Mouse (Mus musculus) limb, embryonic 14.5 days (tissue): ENCODE results near the gene Klhl18. TPM values are rescaled to one million over a fixed set of nuclear protein-coding genes. Genes with fewer than 3 reads are reported as not detected.
"Not testable (repeated sequence)": the region's sequence is repeated elsewhere in the genome, so short reads cannot be mapped to it uniquely, and the experiment has no call there.

Experiments
- ATAC-seq: fragments of 200-750 bp; cut with Nextera tagmentation; 2 replicates; pipeline ENCODE4 v1.8.0; 2017; ENCODE audit warnings: low read depth, moderate number of reproducible peaks, moderate TSS enrichment; ENCODE audit not compliant: low FRiP score
- DNase-seq: peaks from one replicate; pipeline ENCODE4 v3.0.0-alpha.2; 2015; ENCODE audit warnings: low spot score
- H3K27ac ChIP-seq: fragments of 300-500 bp; sonication (generic); replicated peaks from 2 replicates; pipeline ENCODE4 v1.5.1; 2014; ENCODE audit warnings: low read depth, mild to moderate bottlenecking, low read length, moderate library complexity, mixed read lengths
- H3K27me3 ChIP-seq: fragments of 300-500 bp; sonication (generic); 2 replicates; pipeline ENCODE4 v1.6.1; 2014; ENCODE audit warnings: low read length, mixed read lengths; ENCODE audit not compliant: control insufficient read depth, insufficient read depth
- H3K36me3 ChIP-seq: fragments of 300-500 bp; sonication (generic); 2 replicates; pipeline ENCODE4 v1.6.1; 2014; ENCODE audit warnings: mild to moderate bottlenecking, low read length, moderate library complexity, mixed read lengths; ENCODE audit not compliant: control insufficient read depth, insufficient read depth
- H3K4me1 ChIP-seq: fragments of 300-500 bp; sonication (generic); 2 replicates; pipeline ENCODE4 v1.6.1; 2014; ENCODE audit warnings: antibody characterized with exemption, low read length, mixed read lengths; ENCODE audit not compliant: control insufficient read depth, insufficient read depth
- H3K4me2 ChIP-seq: fragments of 300-500 bp; sonication (generic); replicated peaks from 2 replicates; pipeline ENCODE4 v1.6.1; 2014; ENCODE audit warnings: low read depth, mild to moderate bottlenecking, low read length, moderate library complexity; ENCODE audit not compliant: severe bottlenecking
- H3K4me3 ChIP-seq: fragments of 300-500 bp; sonication (generic); replicated peaks from 2 replicates; pipeline ENCODE4 v1.5.1; 2014; ENCODE audit warnings: low read length
- H3K9ac ChIP-seq: fragments of 300-500 bp; sonication (generic); 2 replicates; pipeline ENCODE4 v1.6.1; 2014; ENCODE audit warnings: mild to moderate bottlenecking, low read depth, low read length, moderate library complexity; ENCODE audit not compliant: severe bottlenecking
- H3K9me3 ChIP-seq: fragments of 300-500 bp; sonication (generic); 2 replicates; pipeline ENCODE4 v1.6.1; 2016; ENCODE audit warnings: low read length; ENCODE audit not compliant: control insufficient read depth
- POLR2A ChIP-seq: fragments of 200-500 bp; IDR thresholded peaks from 2 replicates; pipeline ENCODE4 v1.8.0; 2012; ENCODE audit warnings: inconsistent platforms, mild to moderate bottlenecking, moderate library complexity, borderline replicate concordance; ENCODE audit not compliant: insufficient read depth, insufficient read length; ENCODE audit errors: extremely low read depth
- WGBS: fragments of 180-500 bp; shearing (Covaris S2); extraction: QIAGEN DNeasy Blood & Tissue Kit; methylation state at CpG from one replicate; pipeline ENCODE4 v1.1.7; 2014; 5-methylcytosine and 5-hydroxymethylcytosine counted together
- polyA plus RNA-seq, 2 experiments: library from polyadenylated mRNA; depleted of rRNA in 1 of 2; stranded (reverse) in 1 of 2; unstranded in 1 of 2; fragments of >200 nt; fragmentation: Nextera tagmentation in 1 of 2; extraction: Ambion mirVana in 1 of 2; gene quantifications; 2 replicates each; pipeline versions ENCODE4 v1.2.1 to v1.2.3; 2012 to 2014

The Klhl18 gene
- polyA plus RNA-seq, 2 experiments = 11.0 to 21.0 TPM

DNA sequence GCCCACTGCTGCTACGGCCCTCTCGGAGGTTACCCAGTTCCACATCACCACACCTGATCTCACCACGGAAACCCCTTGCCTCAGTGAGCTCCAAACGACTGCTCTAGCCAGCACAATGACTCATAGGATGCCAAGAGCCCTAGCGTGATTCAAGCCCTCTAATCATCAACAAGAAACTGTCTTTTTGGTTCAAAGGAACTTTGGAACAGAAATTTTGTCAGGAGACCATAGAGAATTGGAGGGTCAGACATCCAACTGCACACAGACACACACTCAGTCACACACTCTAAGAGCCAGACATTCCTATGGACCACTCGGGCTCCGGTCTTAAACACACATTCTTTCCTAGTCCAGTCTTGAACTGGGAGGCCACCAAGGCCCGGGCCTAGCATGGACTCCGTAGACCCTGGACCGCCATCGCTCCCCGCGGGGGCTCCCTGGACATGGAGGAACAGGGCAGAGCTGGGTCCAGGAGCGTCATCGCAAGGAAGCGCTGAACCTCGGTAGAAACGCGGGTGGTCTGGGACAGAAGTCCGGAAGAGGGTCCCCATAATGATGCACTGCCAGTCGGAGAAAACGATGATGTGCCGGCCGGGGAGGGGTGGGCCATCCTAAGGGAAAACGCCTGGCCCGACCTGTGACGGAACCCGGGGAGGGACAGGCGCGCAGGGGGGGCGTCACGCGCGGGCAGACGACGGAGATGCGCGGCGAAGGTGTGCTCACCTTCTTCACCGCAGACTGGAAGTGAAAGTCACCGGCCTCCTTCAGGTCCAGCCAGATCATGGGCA, 69.0 kb downstream of the Klhl18 start:
- Histone ChIP-seq H3K27me3 (no peaks in the 10 kb centered on the region), H3K36me3 (peaks cover 11% of the 10 kb centered on the region), H3K4me2 (peak overlapping the region; percentile 83), H3K4me3 (peak overlapping the region; percentile 70), H3K4me1 (peaks cover 7% of the 10 kb centered on the region), H3K9me3 (no peaks in the 10 kb centered on the region), H3K27ac (peak overlapping the region; percentile 58), H3K9ac (peak overlapping the region; percentile 87)
- TF ChIP-seq POLR2A = no peak
- DNase-seq (no peak), ATAC-seq (peak; percentile 62)
- 1% methylated on average over 40 of the region's 41 CpGs for whole genome bisulfite sequencing

DNA sequence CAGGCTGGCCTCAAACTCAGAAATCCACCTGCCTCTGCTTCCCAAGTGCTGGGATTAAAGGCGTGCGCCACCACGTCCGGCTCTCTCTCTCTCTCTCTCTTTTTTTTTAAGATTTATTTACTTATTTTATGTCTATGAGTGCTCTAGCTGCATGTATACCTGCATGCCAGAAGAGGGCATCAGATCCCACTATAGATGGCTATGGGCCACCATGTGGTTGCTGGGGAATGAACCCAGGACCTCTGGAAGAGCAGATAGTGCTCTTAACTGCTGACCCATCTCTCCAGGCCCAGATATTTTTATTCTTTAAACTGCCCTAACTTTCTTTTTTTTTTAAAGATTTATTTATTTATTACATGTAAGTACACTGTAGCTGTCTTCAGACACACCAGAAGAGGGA, 73.3 kb downstream of the Klhl18 start:
- ATAC-seq, H3K4me3 ChIP-seq, DNase-seq, H3K4me1 ChIP-seq, H3K27me3 ChIP-seq, H3K9me3 ChIP-seq, H3K27ac ChIP-seq, H3K9ac ChIP-seq, H3K4me2 ChIP-seq: not testable (repeated sequence)
- peaks cover 21% of the 10 kb centered on the region for H3K36me3 ChIP-seq
- 85% methylated on average over 4 of the region's 4 CpGs for WGBS

DNA sequence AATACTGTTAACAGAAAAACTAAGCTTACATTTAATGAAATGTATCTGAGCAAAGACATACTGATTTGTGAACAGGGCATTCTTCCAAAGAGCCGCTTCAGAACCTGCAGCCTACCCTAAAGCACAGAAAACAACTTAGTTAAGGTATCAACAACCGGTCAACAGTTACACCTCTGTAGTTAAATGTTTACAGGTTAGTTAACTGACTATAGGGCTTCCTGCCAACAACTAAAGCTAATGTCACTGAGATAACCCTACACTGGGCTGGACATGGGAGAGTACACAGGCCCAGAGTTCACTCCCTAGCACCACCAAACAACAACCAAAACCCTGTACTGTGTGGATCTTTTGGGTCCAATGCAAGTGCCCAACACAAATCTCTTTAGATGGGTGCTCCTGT, 73.8 kb downstream of the Klhl18 start:
- DNase-seq = no peak
- Histone ChIP-seq H3K27me3 (no peaks in the 10 kb centered on the region), H3K4me2 (no peak overlapping the region), H3K27ac (no peak overlapping the region), H3K9ac (no peak overlapping the region), H3K4me1 (peaks cover 7% of the 10 kb centered on the region), H3K4me3 (no peak overlapping the region), H3K9me3 (no peaks in the 10 kb centered on the region), H3K36me3 (peaks cover 25% of the 10 kb centered on the region)
- no peak for TF ChIP-seq POLR2A
- 91% methylated on average over 2 of the region's 2 CpGs for WGBS
- no peak for ATAC-seq

DNA sequence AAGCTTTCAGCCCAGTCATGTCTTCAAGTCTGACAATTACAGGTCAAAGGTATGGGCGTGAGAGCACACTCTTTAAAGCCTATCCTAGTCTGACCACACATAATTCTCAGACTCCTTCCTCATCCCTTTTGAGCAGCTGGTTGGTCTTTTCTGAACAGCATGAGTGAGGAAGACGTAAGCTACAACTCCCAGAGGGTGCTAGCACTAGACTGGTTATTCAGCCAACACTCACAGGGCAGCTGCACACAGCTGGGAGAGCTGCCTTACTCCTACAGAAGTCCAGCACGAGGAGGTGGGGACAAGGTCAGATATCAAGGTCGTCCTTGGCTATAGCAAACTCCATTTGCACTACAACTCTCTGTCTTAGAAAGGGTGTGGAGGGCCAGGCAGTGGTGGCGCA, 75.8 kb downstream of the Klhl18 start:
- no peak for ATAC-seq
- 87% methylated on average over 5 of the region's 5 CpGs for WGBS
- H3K36me3 ChIP-seq = peaks cover 43% of the 10 kb centered on the region

DNA sequence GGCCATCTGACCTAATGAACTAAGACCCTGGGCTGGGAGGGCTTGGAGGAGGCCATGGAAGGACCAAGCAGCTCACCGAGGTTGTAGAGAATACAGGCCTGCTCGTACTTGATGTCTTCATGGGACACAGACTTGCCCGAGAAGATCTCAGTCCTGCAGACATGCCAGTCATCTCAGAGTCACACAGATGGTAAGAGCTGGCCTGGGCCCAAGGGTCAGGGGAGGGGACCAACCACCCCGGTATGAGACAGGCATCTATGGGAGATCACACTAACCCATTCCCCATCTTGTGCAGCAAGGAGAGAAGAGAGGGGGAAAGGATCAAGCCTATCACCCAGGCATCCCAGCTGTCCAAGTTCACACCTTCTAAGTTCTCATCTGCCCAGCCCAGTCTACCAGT, 83.2 kb downstream of the Klhl18 start:
- H3K4me3 ChIP-seq = no peak overlapping the region
- TF ChIP-seq POLR2A = no peak
- H3K27me3 ChIP-seq = no peaks in the 10 kb centered on the region
- no peaks in the 10 kb centered on the region for H3K4me1 ChIP-seq
- no peak for DNase-seq
- WGBS = 98% methylated on average over 3 of the region's 4 CpGs
- no peak overlapping the region for H3K9ac ChIP-seq
- H3K27ac ChIP-seq = no peak overlapping the region
- H3K9me3 ChIP-seq = no peaks in the 10 kb centered on the region
- ATAC-seq = no peak
- peaks cover 93% of the 10 kb centered on the region for H3K36me3 ChIP-seq
- H3K4me2 ChIP-seq = no peak overlapping the region

More for the DNA sequence above, 75.8 kb downstream of the Klhl18 start:
- no peak for DNase-seq
- Histone ChIP-seq H3K4me1 (no peaks in the 10 kb centered on the region), H3K4me3 (no peak overlapping the region), H3K4me2 (no peak overlapping the region), H3K27me3 (no peaks in the 10 kb centered on the region), H3K9me3 (no peaks in the 10 kb centered on the region), H3K27ac (no peak overlapping the region), H3K9ac (no peak overlapping the region)
- no peak for TF ChIP-seq POLR2A
